Mouse (Mus musculus) midbrain, embryonic 14.5 days (tissue): ENCODE data around the gene Mvd. TPM values are rescaled to one million over a fixed set of nuclear protein-coding genes. Genes with fewer than 3 reads are reported as not detected.

ENCODE experiments used
- ATAC-seq: fragments of 200-750 bp; cut with Nextera tagmentation; 2 replicates; pipeline ENCODE4 v1.8.0; 2017; ENCODE audit warnings: moderate number of reproducible peaks, moderate library complexity; ENCODE audit not compliant: low FRiP score, low TSS enrichment
- DNase-seq: peaks from one replicate; pipeline ENCODE4 v3.0.0-alpha.2; 2015
- H3K27ac ChIP-seq: fragments of 300-500 bp; sonication (generic); replicated peaks from 2 replicates; pipeline ENCODE4 v1.5.1; 2014; ENCODE audit warnings: mild to moderate bottlenecking, low read depth, low read length, moderate library complexity
- H3K27me3 ChIP-seq: fragments of 300-500 bp; sonication (generic); 2 replicates; pipeline ENCODE4 v1.6.1; 2014; ENCODE audit warnings: low read length, control low read depth, mixed read lengths; ENCODE audit not compliant: control insufficient read depth, insufficient read depth
- H3K36me3 ChIP-seq: fragments of 300-500 bp; sonication (generic); 2 replicates; pipeline ENCODE4 v1.6.1; 2014; ENCODE audit warnings: low read length, control low read depth; ENCODE audit not compliant: control insufficient read depth, insufficient read depth
- H3K4me1 ChIP-seq: fragments of 300-500 bp; sonication (generic); 2 replicates; pipeline ENCODE4 v1.6.1; 2014; ENCODE audit warnings: mild to moderate bottlenecking, antibody characterized with exemption, low read length, control low read depth; ENCODE audit not compliant: control insufficient read depth, insufficient read depth
- H3K4me2 ChIP-seq: fragments of 300-500 bp; sonication (generic); 2 replicates; pipeline ENCODE4 v1.6.1; 2014; ENCODE audit warnings: mild to moderate bottlenecking, low read length, moderate library complexity
- H3K4me3 ChIP-seq: fragments of 300-500 bp; sonication (generic); replicated peaks from 2 replicates; pipeline ENCODE4 v1.5.1; 2014; ENCODE audit warnings: low read depth, low read length
- H3K9ac ChIP-seq: fragments of 300-500 bp; sonication (generic); replicated peaks from 2 replicates; pipeline ENCODE4 v1.6.1; 2014; ENCODE audit warnings: mild to moderate bottlenecking, low read length, moderate library complexity
- H3K9me3 ChIP-seq: fragments of 300-500 bp; sonication (generic); 2 replicates; pipeline ENCODE4 v1.6.1; 2016; ENCODE audit warnings: low read length, control low read depth, mixed read lengths; ENCODE audit not compliant: control insufficient read depth
- WGBS: fragments of 180-500 bp; shearing (Covaris S2); extraction: QIAGEN DNeasy Blood & Tissue Kit; methylation state at CpG from one replicate; pipeline ENCODE4 v1.1.7; 2014; 5-methylcytosine and 5-hydroxymethylcytosine counted together
- polyA plus RNA-seq: library from polyadenylated mRNA; unstranded; fragments of >200 nt; fragmentation: Nextera tagmentation; extraction: Ambion mirVana; gene quantifications from 2 replicates; pipeline ENCODE4 v1.2.1, GENCODE M21; 2014

Mvd gene
- polyA plus RNA-seq, 1 experiment from 2014 or later = 47.1 TPM

DNA sequence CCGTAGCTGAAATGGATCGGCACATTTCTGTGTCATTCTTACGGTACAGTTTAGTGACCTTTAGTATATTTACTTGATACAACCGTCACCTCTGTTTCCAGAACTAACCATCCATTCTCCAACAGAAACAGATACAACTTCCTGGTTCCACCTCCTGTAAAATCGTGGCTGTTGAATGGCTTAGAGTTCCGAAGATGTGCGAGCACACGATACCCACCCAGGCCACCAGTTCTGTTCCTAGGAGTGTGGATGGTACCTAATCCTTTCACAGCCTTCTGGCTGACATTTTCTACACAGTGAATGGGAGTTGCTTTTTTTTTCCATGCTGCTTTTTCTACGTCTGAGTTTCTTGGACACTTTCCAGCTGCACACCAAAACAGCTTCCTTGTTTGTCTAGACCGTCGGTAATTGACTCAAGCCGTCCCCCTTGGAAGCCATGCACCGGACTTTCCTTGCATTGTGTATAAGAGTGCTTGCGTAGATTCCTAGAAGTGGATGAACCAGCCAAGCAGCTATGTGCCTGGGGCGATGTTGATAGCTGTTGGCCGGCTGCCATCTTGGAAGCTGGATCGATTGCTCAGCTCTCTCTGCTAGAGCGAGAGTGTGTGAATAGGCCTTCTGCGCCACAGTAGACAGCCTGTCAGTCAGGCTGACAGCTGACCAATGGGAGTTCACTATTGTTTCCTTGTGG, 981 bp upstream of the Mvd start:
- H3K27ac ChIP-seq = peak overlapping the region; percentile 98
- 17% methylated on average over 19 of the region's 19 CpGs for WGBS
- ATAC-seq (peak; percentile 51; the same call in 1 of the 2 replicates), DNase-seq (peak; percentile 92)
- peak overlapping the region; percentile 77 for H3K9ac ChIP-seq
- H3K4me3 ChIP-seq = peak overlapping the region; percentile 76
- peaks cover 24% of the 10 kb centered on the region for H3K4me1 ChIP-seq
- peaks cover 6% of the 10 kb centered on the region for H3K36me3 ChIP-seq
- no peaks in the 10 kb centered on the region for H3K27me3 ChIP-seq
- peak overlapping the region; percentile 76 for H3K4me2 ChIP-seq
- no peaks in the 10 kb centered on the region for H3K9me3 ChIP-seq

DNA sequence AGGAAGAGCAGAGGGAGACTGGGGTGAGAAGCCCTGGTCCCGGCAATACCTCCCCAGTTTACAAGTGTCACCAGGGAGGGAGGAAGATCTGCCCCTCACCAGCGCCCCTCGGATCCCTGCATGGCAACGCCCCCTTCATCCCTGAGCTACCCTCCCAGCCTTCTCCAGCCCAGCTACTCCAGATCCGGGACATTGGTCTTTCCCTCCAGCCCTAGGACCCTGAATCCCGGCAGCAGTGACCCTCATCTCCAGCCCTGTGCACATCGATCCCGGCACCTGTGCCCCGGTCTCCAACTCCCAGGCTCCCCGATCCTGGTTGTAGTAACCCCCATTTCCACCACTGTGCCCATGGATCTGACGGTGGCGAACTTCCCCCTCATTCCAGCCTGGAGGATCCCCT, 441 bp downstream of the Mvd start:
- ATAC-seq (peak; percentile 31; the same call in 1 of the 2 replicates), DNase-seq (peak; percentile 40)
- H3K9ac ChIP-seq = peak overlapping the region; percentile 76
- peaks cover 19% of the 10 kb centered on the region for H3K36me3 ChIP-seq
- H3K4me1 ChIP-seq = peaks cover 24% of the 10 kb centered on the region
- WGBS = 0% methylated on average over 12 of the region's 12 CpGs
- H3K27ac ChIP-seq = peak overlapping the region; percentile 88
- H3K9me3 ChIP-seq = no peaks in the 10 kb centered on the region
- H3K4me2 ChIP-seq = peak overlapping the region; percentile 92
- H3K4me3 ChIP-seq = peak overlapping the region; percentile 76
- no peaks in the 10 kb centered on the region for H3K27me3 ChIP-seq

DNA sequence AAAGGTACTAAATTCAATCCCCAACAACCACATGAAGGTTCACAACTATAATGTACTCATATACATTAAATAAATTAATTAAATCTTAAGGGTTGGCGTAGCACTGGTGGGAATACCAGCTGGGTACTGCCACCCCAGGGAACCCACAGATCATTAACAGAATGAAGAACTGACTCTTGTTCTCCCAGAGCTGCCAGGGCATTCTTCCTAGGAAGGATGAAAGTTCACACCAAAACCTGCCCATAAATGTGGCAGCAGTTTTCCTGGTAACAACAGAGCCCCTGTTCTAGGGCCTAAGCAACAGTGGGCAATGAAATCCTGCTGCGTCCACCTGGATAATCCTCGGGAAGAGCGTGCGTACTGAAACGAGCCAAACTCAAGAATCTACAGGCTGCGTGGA, 866 bp downstream of the Mvd start:
- Histone ChIP-seq H3K27me3 (no peaks in the 10 kb centered on the region), H3K4me2 (peak overlapping the region; percentile 92), H3K36me3 (peaks cover 23% of the 10 kb centered on the region), H3K9ac (peak overlapping the region; percentile 76), H3K4me3 (peak overlapping the region; percentile 76), H3K27ac (peak overlapping the region; percentile 88), H3K9me3 (no peaks in the 10 kb centered on the region), H3K4me1 (peaks cover 24% of the 10 kb centered on the region)
- no peak for ATAC-seq
- 16% methylated on average over 7 of the region's 7 CpGs for WGBS
- no peak for DNase-seq

DNA sequence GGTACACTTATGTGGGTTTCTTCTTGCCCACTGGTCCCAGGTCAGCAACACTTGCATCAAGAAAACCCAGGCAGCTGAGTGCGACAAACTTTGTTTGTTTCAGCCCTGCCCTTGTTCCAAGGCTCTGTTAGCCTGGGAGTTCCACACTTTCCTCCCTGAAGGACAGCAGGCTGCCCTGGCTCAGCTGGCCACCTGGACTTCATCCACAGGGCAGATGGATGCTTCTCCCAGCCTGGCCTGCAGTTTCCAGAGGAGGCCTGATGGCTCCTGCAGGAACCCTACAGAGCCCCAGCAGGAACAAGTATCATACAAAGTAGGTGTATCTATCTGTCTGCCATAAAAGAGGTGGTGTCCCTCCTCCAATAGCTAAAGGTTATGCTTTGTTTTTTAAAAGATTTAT, 1.9 kb downstream of the Mvd start:
- Histone ChIP-seq H3K9ac (no peak overlapping the region), H3K9me3 (no peaks in the 10 kb centered on the region), H3K4me2 (no peak overlapping the region), H3K27me3 (no peaks in the 10 kb centered on the region), H3K36me3 (peaks cover 33% of the 10 kb centered on the region), H3K4me3 (no peak overlapping the region), H3K27ac (no peak overlapping the region), H3K4me1 (peaks cover 24% of the 10 kb centered on the region)
- 97% methylated on average over 1 of the region's 1 CpGs for WGBS
- DNase-seq (no peak), ATAC-seq (no peak)

DNA sequence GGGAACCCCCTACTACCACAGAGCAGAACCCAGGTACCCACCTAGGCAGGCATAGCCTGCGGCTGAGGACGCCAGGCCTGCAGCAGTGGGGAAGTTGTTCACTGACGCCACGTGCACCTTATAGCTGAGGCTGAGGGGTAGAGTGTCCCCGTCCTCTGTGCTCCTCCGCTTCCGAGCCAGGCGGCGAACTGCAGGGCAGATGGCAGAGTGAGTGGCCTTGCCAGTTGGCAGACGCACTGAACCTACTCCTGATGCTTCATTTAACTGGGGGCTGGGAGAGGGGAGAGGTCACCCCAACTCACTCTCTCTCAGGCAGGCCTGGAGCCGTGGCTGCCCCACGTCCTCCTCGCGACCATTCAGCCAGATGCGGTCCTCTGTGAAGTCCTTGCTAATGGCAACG, 3.9 kb downstream of the Mvd start:
- Histone ChIP-seq H3K9ac (no peak overlapping the region), H3K36me3 (peaks cover 49% of the 10 kb centered on the region), H3K27me3 (no peaks in the 10 kb centered on the region), H3K9me3 (no peaks in the 10 kb centered on the region), H3K27ac (no peak overlapping the region), H3K4me3 (no peak overlapping the region), H3K4me2 (no peak overlapping the region), H3K4me1 (peaks cover 9% of the 10 kb centered on the region; the same call in 1 of the 2 replicates)
- DNase-seq = no peak
- ATAC-seq = no peak
- WGBS = 97% methylated on average over 16 of the region's 16 CpGs

DNA sequence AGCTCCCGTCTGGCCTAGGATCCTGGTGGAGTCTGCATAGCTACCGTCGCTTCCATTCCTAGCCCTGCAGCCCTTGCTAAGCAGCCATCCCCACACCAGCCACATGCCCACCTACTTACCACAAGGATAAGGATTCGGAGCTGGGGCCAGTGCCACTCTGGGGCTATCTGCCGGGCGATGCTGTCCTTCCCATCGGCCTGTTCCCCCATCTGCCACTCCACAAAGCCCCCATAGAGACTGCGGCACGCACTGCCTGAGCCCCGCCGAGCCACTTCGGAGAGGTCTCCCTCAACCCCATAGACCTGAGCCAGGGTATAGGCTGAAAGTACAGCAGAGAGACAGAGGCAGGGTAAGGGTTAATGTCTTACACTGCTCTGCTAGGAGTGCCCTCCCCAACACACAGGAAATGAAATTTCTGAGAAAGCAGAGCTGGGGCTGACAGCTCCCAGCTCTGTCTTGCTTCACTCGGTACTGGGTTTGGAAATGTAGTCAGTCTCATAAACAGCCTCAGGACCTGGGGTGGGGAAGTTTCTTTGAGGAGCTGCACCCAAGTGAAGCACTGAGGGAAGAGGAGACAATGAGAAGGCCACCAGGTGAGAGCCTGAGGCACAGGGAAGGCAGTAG, 5.4 kb downstream of the Mvd start:
- Histone ChIP-seq H3K9ac (no peak overlapping the region), H3K4me3 (no peak overlapping the region), H3K27me3 (no peaks in the 10 kb centered on the region), H3K4me1 (peaks cover 10% of the 10 kb centered on the region), H3K4me2 (no peak overlapping the region), H3K27ac (no peak overlapping the region), H3K36me3 (peaks cover 61% of the 10 kb centered on the region), H3K9me3 (no peaks in the 10 kb centered on the region)
- WGBS = 96% methylated on average over 13 of the region's 13 CpGs
- ATAC-seq = no peak
- DNase-seq = no peak

DNA sequence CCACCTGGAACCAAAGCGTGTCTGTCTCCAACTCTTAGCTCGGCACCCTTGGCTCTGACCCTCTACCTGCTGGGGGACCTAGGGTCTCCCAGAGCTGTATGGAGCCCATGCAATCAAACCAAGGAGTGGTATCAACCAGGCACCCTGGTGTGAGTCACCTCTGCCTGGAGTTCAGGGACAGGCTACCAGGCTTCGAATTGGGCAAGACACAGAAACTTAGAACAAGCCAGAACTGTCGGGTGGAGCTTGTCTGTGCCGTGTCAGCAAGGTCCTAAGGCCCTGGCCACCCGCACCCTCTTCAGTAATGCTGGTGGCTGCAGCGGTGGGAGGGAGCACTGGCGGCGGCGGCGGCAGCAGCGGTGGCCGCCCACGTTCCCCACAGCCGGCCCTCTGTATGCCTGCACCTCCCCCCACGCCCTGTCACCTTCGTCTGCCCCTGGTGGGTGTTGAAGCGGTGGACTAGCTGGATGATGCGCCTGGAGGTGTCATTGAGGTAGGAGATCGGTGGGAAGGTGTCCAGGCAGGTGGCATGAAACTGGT, 6.6 kb downstream of the Mvd start:
- 89% methylated on average over 20 of the region's 20 CpGs for WGBS
- DNase-seq (no peak), ATAC-seq (no peak)
- Histone ChIP-seq H3K9me3 (no peaks in the 10 kb centered on the region), H3K4me2 (no peak overlapping the region), H3K9ac (no peak overlapping the region), H3K4me3 (no peak overlapping the region), H3K36me3 (peaks cover 61% of the 10 kb centered on the region), H3K4me1 (peaks cover 10% of the 10 kb centered on the region), H3K27me3 (no peaks in the 10 kb centered on the region), H3K27ac (no peak overlapping the region)

DNA sequence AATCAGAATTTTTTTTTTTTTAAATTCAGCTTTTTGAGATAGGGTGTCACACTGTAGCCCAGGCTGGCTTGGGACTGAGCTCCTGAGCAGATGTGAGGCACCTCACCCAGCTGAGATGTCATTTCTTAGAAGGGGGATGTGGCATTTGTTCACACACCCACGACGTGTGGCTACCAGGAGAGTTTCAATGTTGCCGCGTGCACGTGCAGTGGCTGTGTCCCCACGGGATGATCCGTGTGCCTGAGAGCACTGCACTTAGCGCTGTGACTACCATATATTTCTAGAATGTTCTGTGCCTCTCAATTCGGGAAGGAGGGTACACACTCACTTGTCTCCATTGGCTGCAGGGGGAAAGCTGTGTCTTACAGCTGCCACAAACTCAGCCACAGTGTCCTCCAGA, 7.1 kb downstream of the Mvd start:
- no peak for ATAC-seq
- Histone ChIP-seq H3K9me3 (no peaks in the 10 kb centered on the region), H3K4me1 (peaks cover 10% of the 10 kb centered on the region), H3K27ac (no peak overlapping the region), H3K4me3 (no peak overlapping the region), H3K27me3 (no peaks in the 10 kb centered on the region), H3K4me2 (no peak overlapping the region), H3K36me3 (peaks cover 61% of the 10 kb centered on the region), H3K9ac (no peak overlapping the region)
- WGBS = 96% methylated on average over 9 of the region's 9 CpGs
- no peak for DNase-seq

DNA sequence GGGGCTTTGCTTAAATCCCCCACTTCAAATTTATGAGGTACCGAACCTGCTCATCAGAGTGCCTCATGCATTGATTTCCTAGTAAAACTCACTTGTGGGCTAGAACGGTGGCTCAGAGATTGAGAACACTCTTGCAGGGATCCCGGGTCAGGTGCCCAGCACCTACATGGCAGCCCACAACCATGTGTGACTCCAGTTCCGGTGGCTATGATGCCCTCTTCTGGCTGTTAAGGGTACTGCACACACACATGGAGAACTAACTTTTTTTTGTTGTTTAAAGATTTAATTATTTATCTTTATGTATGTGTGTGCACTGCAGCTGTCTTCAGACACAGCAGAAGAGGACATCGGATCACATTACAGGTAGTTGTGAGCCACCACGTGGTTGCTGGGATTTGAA, 7.8 kb downstream of the Mvd start:
- Histone ChIP-seq H3K27me3 (no peaks in the 10 kb centered on the region), H3K4me2 (no peak overlapping the region), H3K9ac (no peak overlapping the region), H3K4me3 (no peak overlapping the region), H3K4me1 (peaks cover 10% of the 10 kb centered on the region), H3K36me3 (peaks cover 61% of the 10 kb centered on the region), H3K9me3 (no peaks in the 10 kb centered on the region), H3K27ac (no peak overlapping the region)
- 90% methylated on average over 6 of the region's 6 CpGs for WGBS
- DNase-seq (no peak), ATAC-seq (no peak)
